Mouse (Mus musculus) cerebellum, adult 2 months (tissue): ENCODE data around the gene Mkrn1.

ENCODE experiments used
- CTCF ChIP-seq: fragments of 200-500 bp; IDR thresholded peaks from 2 replicates; pipeline ENCODE4 v1.5.1; 2011; ENCODE audit warnings: low read depth, mild to moderate bottlenecking, control low read depth, low read length, moderate library complexity, borderline replicate concordance; ENCODE audit not compliant: insufficient read depth
- POLR2A ChIP-seq: fragments of 200-500 bp; IDR thresholded peaks from 2 replicates; pipeline ENCODE4 v1.6.1; 2011; ENCODE audit warnings: low read length, control low read depth, borderline replicate concordance; ENCODE audit not compliant: insufficient read depth

GRCm38 (mm10) chr6:39435875-39436274, 15.6 kb upstream of the Mkrn1 start:
- no peak for TF ChIP-seq CTCF
- TF ChIP-seq POLR2A: no peak
